Mouse (Mus musculus): ENCODE results near the gene Scd4. TPM values are rescaled to one million over a fixed set of nuclear protein-coding genes. Genes with fewer than 3 reads are reported as not detected.

Gene Scd4
- 0.13 and 0.20 TPM in 2 replicates for total RNA-seq (2023)

GRCm38 (mm10) chr19:44332833-44333623 is at the start of gene Scd4:
Gene Scd4 (plus strand): TSS chr19:44333092.

GRCm38 (mm10) chr19:44292941-44293768 is 39.7 kb upstream of the Scd4 start, which contains the start of gene Scd2:
Gene Scd2 (plus strand): TSS chr19:44293674.

Other genes with a start within 250 kb of the Scd4 start
- gene Chuk, start 225.6 kb upstream of the Scd4 start, total RNA-seq (2023) = 41.3 and 56.6 TPM in 2 replicates
- 8.1 and 12.4 TPM in 2 replicates for gene Cwf19l1, start 197.2 kb upstream of the Scd4 start, total RNA-seq (2023)
- gene Bloc1s2, start 186.6 kb upstream of the Scd4 start, total RNA-seq (2023) = 56.9 and 64.7 TPM in 2 replicates
- not detected in 2 replicates for gene Pkd2l1, start 140.7 kb upstream of the Scd4 start, total RNA-seq (2023)
- gene Scd3, start 129.8 kb upstream of the Scd4 start, total RNA-seq (2023) = not detected in 2 replicates
- 14.1 and 16.4 TPM in 2 replicates for gene Scd2, start 39.4 kb upstream of the Scd4 start, total RNA-seq (2023)
- gene Scd1, start 74.8 kb downstream of the Scd4 start, total RNA-seq (2023) = 1.1 and 3.5 TPM in 2 replicates
- not detected in 2 replicates for gene Wnt8b, start 160.4 kb downstream of the Scd4 start, total RNA-seq (2023)
- gene Sec31b, start 212.8 kb downstream of the Scd4 start, total RNA-seq (2023) = 0.73 and 1.7 TPM in 2 replicates
- gene Gm20538, start 219.7 kb downstream of the Scd4 start, total RNA-seq (2023) = not detected in 2 replicates
- gene Ndufb8, start 222.3 kb downstream of the Scd4 start, total RNA-seq (2023) = 164 and 178 TPM in 2 replicates
- gene Hif1an, start 229.8 kb downstream of the Scd4 start, total RNA-seq (2023) = 40.0 and 46.5 TPM in 2 replicates